Mouse (Mus musculus): Measurements from ENCODE around the gene Klf4.

DNA sequence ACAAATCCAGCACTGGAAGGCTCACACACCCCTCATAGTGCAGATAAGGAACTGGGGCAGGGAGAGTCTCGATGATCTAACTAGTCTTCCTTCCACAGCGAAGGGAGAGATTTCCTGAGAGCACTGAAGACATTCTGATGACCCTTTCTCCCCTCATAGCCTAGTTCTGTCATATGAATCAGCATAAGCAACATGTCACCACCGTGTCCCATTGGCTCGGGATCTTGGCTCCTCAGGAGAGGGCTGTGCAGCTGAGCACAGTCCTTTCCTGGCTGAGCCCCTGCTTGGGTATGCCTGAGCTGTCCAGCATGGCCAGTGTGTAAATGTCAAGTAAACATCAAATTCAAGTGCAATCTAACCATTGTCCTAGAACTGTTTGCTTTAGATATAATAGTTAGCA lies 9.0 kb upstream of the Klf4 start:
- TF ChIP-seq CTCF (IDR thresholded peaks at IDR 0.05; ENCODE audit: extremely low read depth, insufficient read depth, low read length) (no peak), POLR2A (IDR thresholded peaks at IDR 0.05; ENCODE audit: extremely low read depth, insufficient read depth, low read length) (no peak)
